Mouse (Mus musculus) bone marrow, adult 2 months (tissue): ENCODE results near the gene Bcat2.

ENCODE experiments used
- CTCF ChIP-seq: fragments of 200-500 bp; IDR thresholded peaks from 2 replicates; pipeline ENCODE4 v1.5.1; 2011; ENCODE audit warnings: low read length, control low read depth; ENCODE audit not compliant: control insufficient read depth, insufficient read depth
- POLR2A ChIP-seq: fragments of 200-500 bp; IDR thresholded peaks from 2 replicates; pipeline ENCODE4 v1.6.1; 2011; ENCODE audit warnings: low read depth, mild to moderate bottlenecking, control low read depth, low read length, borderline replicate concordance; ENCODE audit not compliant: control insufficient read depth

- peak; percentile 16; the same call in 1 of the 2 replicates for TF ChIP-seq CTCF
- TF ChIP-seq POLR2A = 0 out of 2 replicates have a peak, but pooled peaks have one; percentile 27
Measured at GRCm38 (mm10) chr7:45521728-45522184, 48.2 kb upstream of the Bcat2 start.
